Mouse (Mus musculus) heart, postnatal 0 days (tissue): ENCODE measurements around the gene Rnls. TPM values are rescaled to one million over a fixed set of nuclear protein-coding genes. Genes with fewer than 3 reads are reported as not detected.

Experiments used
- ATAC-seq: fragments of 200-750 bp; cut with Nextera tagmentation; 2 replicates; pipeline ENCODE4 v1.8.0; 2017; ENCODE audit warnings: low read depth, moderate number of reproducible peaks, moderate library complexity; ENCODE audit not compliant: insufficient read depth
- DNase-seq: peaks from one replicate; pipeline ENCODE4 v3.0.0-alpha.2; 2016; ENCODE audit warnings: low spot score
- H3K27ac ChIP-seq: fragments of 300-500 bp; sonication (generic); 2 replicates; pipeline ENCODE4 v1.5.1; 2014; ENCODE audit warnings: low read depth, mild to moderate bottlenecking
- H3K27me3 ChIP-seq: fragments of 300-500 bp; sonication (generic); 2 replicates; pipeline ENCODE4 v1.6.1; 2014; ENCODE audit warnings: low read length, mixed read lengths; ENCODE audit not compliant: control insufficient read depth, insufficient read depth
- H3K36me3 ChIP-seq: fragments of 300-500 bp; sonication (generic); replicated peaks from 2 replicates; pipeline ENCODE4 v1.6.1; 2014; ENCODE audit warnings: low read length, mixed read lengths; ENCODE audit not compliant: control insufficient read depth, insufficient read depth
- H3K4me1 ChIP-seq: fragments of 300-500 bp; sonication (generic); 2 replicates; pipeline ENCODE4 v1.6.1; 2014; ENCODE audit warnings: antibody characterized with exemption; ENCODE audit not compliant: control insufficient read depth, insufficient read depth
- H3K4me2 ChIP-seq: fragments of 300-500 bp; sonication (generic); 2 replicates; pipeline ENCODE4 v1.6.1; 2014; ENCODE audit warnings: low read depth, mild to moderate bottlenecking, low read length, moderate library complexity
- H3K4me3 ChIP-seq: fragments of 300-500 bp; sonication (generic); 2 replicates; pipeline ENCODE4 v1.5.1; 2014; ENCODE audit warnings: low read depth, low read length
- H3K9ac ChIP-seq: fragments of 300-500 bp; sonication (generic); replicated peaks from 2 replicates; pipeline ENCODE4 v1.6.1; 2014; ENCODE audit warnings: low read depth, low read length, mixed read lengths
- H3K9me3 ChIP-seq: fragments of 300-500 bp; sonication (generic); replicated peaks from 2 replicates; pipeline ENCODE4 v1.6.1; 2016; ENCODE audit warnings: low read length; ENCODE audit not compliant: control insufficient read depth
- CTCF ChIP-seq: IDR thresholded peaks from 2 replicates; pipeline ENCODE4 v1.5.1; 2016; ENCODE audit warnings: antibody characterized with exemption, control low read depth, low read depth
- EP300 ChIP-seq: IDR thresholded peaks from 2 replicates; pipeline ENCODE4 v1.6.1; 2016; ENCODE audit warnings: antibody characterized with exemption, low read depth
- WGBS: fragments of 180-500 bp; shearing (Covaris S2); extraction: QIAGEN DNeasy Blood & Tissue Kit; methylation state at CpG from one replicate; pipeline ENCODE4 v1.1.7; 2014; 5-methylcytosine and 5-hydroxymethylcytosine counted together
- polyA plus RNA-seq: library from polyadenylated mRNA; unstranded; fragments of >200 nt; fragmentation: Nextera tagmentation; extraction: Ambion mirVana; gene quantifications from 2 replicates; pipeline ENCODE4 v1.2.1, GENCODE M21; 2015
- total RNA-seq: library from RNA; depleted of rRNA; stranded (reverse); fragments of >200 nt; gene quantifications from 2 replicates; pipeline ENCODE4 v1.2.3, GENCODE M21; 2014; ENCODE audit warnings: low replicate concordance

Rnls gene
- total and polyA plus RNA-seq, 2 experiments from 2014 or later = 8.0 to 16.4 TPM

GRCm38 (mm10) chr19:33178367-33178766, 213.7 kb downstream of the Rnls start:
- Histone ChIP-seq H3K36me3 (no peaks in the 10 kb centered on the region), H3K27ac (no peak overlapping the region), H3K4me1 (no peaks in the 10 kb centered on the region), H3K9ac (no peak overlapping the region), H3K9me3 (no peaks in the 10 kb centered on the region), H3K4me3 (no peak overlapping the region), H3K27me3 (no peaks in the 10 kb centered on the region), H3K4me2 (no peak overlapping the region)
- TF ChIP-seq CTCF = no peak
- TF ChIP-seq EP300 = no peak
- DNase-seq (no peak), ATAC-seq (no peak)
- 50% methylated on average over 6 of the region's 6 CpGs for WGBS

DNA sequence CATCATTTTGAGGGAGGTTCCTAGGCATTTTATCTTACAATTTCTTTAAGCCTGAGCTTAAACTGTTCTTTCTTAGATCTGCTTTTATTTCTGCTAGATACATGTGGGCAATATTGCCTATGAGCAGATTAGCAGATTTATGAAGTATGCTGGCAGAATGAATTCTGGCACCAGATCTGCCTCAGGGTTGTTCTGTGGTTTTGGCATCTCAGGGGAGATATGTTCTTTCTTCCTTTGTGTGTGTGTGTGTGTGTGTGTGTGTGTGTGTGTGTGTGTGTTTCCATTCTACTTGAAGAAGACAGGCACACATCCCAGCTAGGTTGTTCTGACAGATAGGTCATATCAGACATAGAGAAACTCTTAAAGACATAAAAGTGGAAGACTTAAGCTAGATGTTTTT, 218.1 kb downstream of the Rnls start:
- Histone ChIP-seq H3K27me3 (no peaks in the 10 kb centered on the region), H3K27ac (no peak overlapping the region), H3K36me3 (no peaks in the 10 kb centered on the region), H3K9ac (no peak overlapping the region), H3K9me3 (no peaks in the 10 kb centered on the region), H3K4me3 (no peak overlapping the region), H3K4me1 (no peaks in the 10 kb centered on the region), H3K4me2 (no peak overlapping the region)
- TF ChIP-seq EP300 = no peak
- TF ChIP-seq CTCF = no peak
- ATAC-seq = no peak
- DNase-seq = no peak

GRCm38 (mm10) chr19:33169881-33170280, 222.2 kb downstream of the Rnls start:
- no peaks in the 10 kb centered on the region for H3K4me1 ChIP-seq
- 72% methylated on average over 6 of the region's 6 CpGs for WGBS
- no peaks in the 10 kb centered on the region for H3K27me3 ChIP-seq
- no peak for ATAC-seq
- H3K9ac ChIP-seq = no peak overlapping the region
- TF ChIP-seq CTCF = no peak
- TF ChIP-seq EP300 = no peak
- H3K27ac ChIP-seq = no peak overlapping the region
- no peaks in the 10 kb centered on the region for H3K36me3 ChIP-seq
- no peak overlapping the region for H3K4me3 ChIP-seq
- no peak for DNase-seq
- H3K4me2 ChIP-seq = no peak overlapping the region
- H3K9me3 ChIP-seq = no peaks in the 10 kb centered on the region

- no peak overlapping the region for H3K9ac ChIP-seq
- H3K27me3 ChIP-seq = no peaks in the 10 kb centered on the region
- H3K4me1 ChIP-seq = no peaks in the 10 kb centered on the region
- no peak overlapping the region for H3K4me3 ChIP-seq
- no peak for DNase-seq
- no peak for ATAC-seq
- WGBS = 73% methylated on average over 17 of the region's 17 CpGs
- TF ChIP-seq CTCF = no peak
- TF ChIP-seq EP300 = no peak
- H3K4me2 ChIP-seq = no peak overlapping the region
- no peak overlapping the region for H3K27ac ChIP-seq
- H3K36me3 ChIP-seq = no peaks in the 10 kb centered on the region
- H3K9me3 ChIP-seq = no peaks in the 10 kb centered on the region
These were observed 224.4 kb downstream of the Rnls start for GRCm38 (mm10) chr19:33167528-33168264.

GRCm38 (mm10) chr19:33164801-33165200, 227.3 kb downstream of the Rnls start:
- DNase-seq (no peak), ATAC-seq (no peak)
- TF ChIP-seq EP300 = no peak
- no peak for TF ChIP-seq CTCF
- Histone ChIP-seq H3K4me1 (no peaks in the 10 kb centered on the region), H3K9me3 (no peaks in the 10 kb centered on the region), H3K4me2 (no peak overlapping the region), H3K27ac (no peak overlapping the region), H3K4me3 (no peak overlapping the region), H3K36me3 (no peaks in the 10 kb centered on the region), H3K9ac (no peak overlapping the region), H3K27me3 (no peaks in the 10 kb centered on the region)
- 69% methylated on average over 5 of the region's 5 CpGs for WGBS

GRCm38 (mm10) chr19:33161903-33162302, 230.2 kb downstream of the Rnls start:
- no peaks in the 10 kb centered on the region for H3K27me3 ChIP-seq
- WGBS = 55% methylated on average over 1 of the region's 1 CpGs
- no peak for ATAC-seq
- H3K9ac ChIP-seq = no peak overlapping the region
- DNase-seq = no peak
- H3K9me3 ChIP-seq = no peaks in the 10 kb centered on the region
- no peak for TF ChIP-seq EP300
- no peak for TF ChIP-seq CTCF
- no peak overlapping the region for H3K4me2 ChIP-seq
- H3K36me3 ChIP-seq = no peaks in the 10 kb centered on the region
- H3K27ac ChIP-seq = no peak overlapping the region
- no peak overlapping the region for H3K4me3 ChIP-seq
- no peaks in the 10 kb centered on the region for H3K4me1 ChIP-seq
